Mouse (Mus musculus) CH12.LX (cell line): Measurements from ENCODE around the gene Cbl. TPM values are rescaled to one million over a fixed set of nuclear protein-coding genes. Genes with fewer than 3 reads are reported as not detected.

Experiments used
- DNase-seq: peaks from one replicate; pipeline ENCODE4 v3.0.0-alpha.2; 2013; ENCODE audit errors: extremely low read depth
- H3K27ac ChIP-seq: 2 replicates; pipeline ENCODE4 v1.5.1; 2012; ENCODE audit warnings: low read depth, mild to moderate bottlenecking, control low read depth, moderate library complexity; ENCODE audit not compliant: insufficient read depth
- H3K27me3 ChIP-seq: replicated peaks from 2 replicates; pipeline ENCODE3; 2012; ENCODE audit warnings: inconsistent platforms
- H3K36me3 ChIP-seq, 2 experiments: replicated peaks in 1 of 2; 2 replicates each; pipeline versions ENCODE3 to v1.6.1; 2012; ENCODE audit warnings: inconsistent platforms in 1 of 2, low read length in 1 of 2, mild to moderate bottlenecking in 1 of 2, mixed read lengths in 1 of 2, moderate library complexity in 1 of 2; ENCODE audit not compliant: control insufficient read depth in 1 of 2, insufficient read depth in 1 of 2
- H3K4me1 ChIP-seq, 2 experiments: 2 replicates each; pipeline ENCODE4 v1.6.1; 2012; ENCODE audit warnings: inconsistent platforms in 1 of 2, moderate library complexity in 1 of 2; ENCODE audit not compliant: insufficient read depth in 2 of 2, control insufficient read depth in 1 of 2
- H3K4me2 ChIP-seq: 2 replicates; pipeline ENCODE4 v1.6.1; 2012; ENCODE audit warnings: low read depth, mild to moderate bottlenecking, control low read depth; ENCODE audit not compliant: poor library complexity, insufficient read depth, severe bottlenecking
- H3K4me3 ChIP-seq, 3 experiments: fragments of 150-350 bp in 1 of 3; sonication (generic) in 1 of 3; replicated peaks in 1 of 3; 2 replicates each; pipeline versions ENCODE3 to v1.5.1; 2011 to 2012; ENCODE audit warnings: low read depth in 2 of 3, low read length in 2 of 3, mild to moderate bottlenecking in 2 of 3, moderate library complexity in 2 of 3, control low read depth in 1 of 3, improper control_type of control experiment in 1 of 3, inconsistent platforms in 1 of 3, mixed read lengths in 1 of 3; ENCODE audit not compliant: poor library complexity in 1 of 3
- H3K79me2 ChIP-seq: replicated peaks from 2 replicates; pipeline ENCODE4 v1.6.1; 2012; ENCODE audit warnings: mild to moderate bottlenecking, moderate library complexity; ENCODE audit not compliant: control insufficient read depth, poor library complexity, insufficient read depth, severe bottlenecking; ENCODE audit errors: extremely low read depth
- H3K9ac ChIP-seq: 2 replicates; pipeline ENCODE4 v1.6.1; 2012; ENCODE audit warnings: low read depth, mild to moderate bottlenecking, control low read depth, moderate library complexity; ENCODE audit not compliant: insufficient read depth
- H3K9me3 ChIP-seq: replicated peaks from 2 replicates; pipeline ENCODE3; 2012; ENCODE audit warnings: low read length, inconsistent platforms, mixed read lengths
- BHLHE40 ChIP-seq: IDR thresholded peaks from 2 replicates; pipeline ENCODE4 v1.6.1; 2011; ENCODE audit warnings: mild to moderate bottlenecking, low read depth, low read length, improper control_type of control experiment
- CTCF ChIP-seq, 2 experiments: IDR thresholded peaks in 1 of 2; conservative IDR thresholded peaks in 1 of 2; 2 replicates each; pipeline ENCODE4 v1.5.1; 2011 to 2012; ENCODE audit warnings: low read depth in 2 of 2, low read length in 2 of 2, improper control_type of control experiment in 1 of 2, inconsistent platforms in 1 of 2, mild to moderate bottlenecking in 1 of 2, moderate library complexity in 1 of 2
- E2F4 ChIP-seq: IDR thresholded peaks from 2 replicates; pipeline ENCODE4 v1.6.1; 2011; ENCODE audit warnings: low read depth, low read length, improper control_type of control experiment; ENCODE audit not compliant: insufficient replicate concordance
- ELF1 ChIP-seq: IDR thresholded peaks from 2 replicates; pipeline ENCODE4 v1.6.1; 2014; ENCODE audit warnings: low read depth, mild to moderate bottlenecking, inconsistent platforms, low read length, improper control_type of control experiment
- ETS1 ChIP-seq: conservative IDR thresholded peaks from 2 replicates; pipeline ENCODE4 v1.6.1; 2012; ENCODE audit warnings: low read depth, mild to moderate bottlenecking, inconsistent platforms, low read length, improper control_type of control experiment, moderate library complexity
- GABPA ChIP-seq: IDR thresholded peaks from 2 replicates; pipeline ENCODE4 v1.6.1; 2012; ENCODE audit warnings: low read depth, low read length, improper control_type of control experiment, inconsistent platforms; ENCODE audit not compliant: insufficient replicate concordance
- IRF4 ChIP-seq: IDR thresholded peaks from 2 replicates; pipeline ENCODE4 v1.6.1; 2014; ENCODE audit warnings: low read depth, mild to moderate bottlenecking, inconsistent platforms, low read length, improper control_type of control experiment
- KAT2A ChIP-seq: IDR thresholded peaks from 2 replicates; pipeline ENCODE4 v1.6.1; 2012; ENCODE audit warnings: low read length, improper control_type of control experiment, inconsistent platforms; ENCODE audit not compliant: insufficient replicate concordance
- MEF2A ChIP-seq: IDR thresholded peaks from 2 replicates; pipeline ENCODE4 v1.6.1; 2014; ENCODE audit warnings: low read depth, mild to moderate bottlenecking, inconsistent platforms, low read length, improper control_type of control experiment, borderline replicate concordance
- MYC ChIP-seq: IDR thresholded peaks from 2 replicates; pipeline ENCODE4 v1.6.1; 2011; ENCODE audit warnings: low read depth, mild to moderate bottlenecking, improper control_type of control experiment, low read length
- NELFE ChIP-seq: IDR thresholded peaks from 2 replicates; pipeline ENCODE4 v1.6.1; 2011; ENCODE audit warnings: low read depth, low read length, improper control_type of control experiment
- POLR2A ChIP-seq: IDR thresholded peaks from 2 replicates; pipeline ENCODE4 v1.6.1; 2011; ENCODE audit warnings: low read depth, mild to moderate bottlenecking, improper control_type of control experiment, low read length
- RAD21 ChIP-seq: IDR thresholded peaks from 2 replicates; pipeline ENCODE4 v1.6.1; 2011; ENCODE audit warnings: low read depth, mild to moderate bottlenecking, low read length, improper control_type of control experiment, moderate library complexity
- SIN3A ChIP-seq: IDR thresholded peaks from 2 replicates; pipeline ENCODE4 v1.6.1; 2012; ENCODE audit warnings: low read length, improper control_type of control experiment, inconsistent platforms
- TBP ChIP-seq: conservative IDR thresholded peaks from 2 replicates; pipeline ENCODE4 v1.6.1; 2011; ENCODE audit warnings: low read depth, low read length, improper control_type of control experiment
- USF1 ChIP-seq: IDR thresholded peaks from 2 replicates; pipeline ENCODE4 v1.6.1; 2014; ENCODE audit warnings: low read depth, mild to moderate bottlenecking, inconsistent platforms, low read length, improper control_type of control experiment
- USF2 ChIP-seq: conservative IDR thresholded peaks from 2 replicates; pipeline ENCODE4 v1.6.1; 2011; ENCODE audit warnings: low read depth, low read length, improper control_type of control experiment
- ZMIZ1 ChIP-seq: IDR thresholded peaks from 2 replicates; pipeline ENCODE4 v1.6.1; 2012; ENCODE audit warnings: low read depth, mild to moderate bottlenecking, inconsistent platforms, low read length, improper control_type of control experiment
- dilution Hi-C: fragments of 300-500 bp; cut with MboI; formaldehyde crosslinking; loops from 2 replicates; pipeline ENCODE4 v1.14.3; 2020; ENCODE audit warnings: low sequenced_read_pairs; ENCODE audit not compliant: extremely low pct_unique_long_range_greater_than_20kb, extremely low pct_ligation_motif_present
- in situ Hi-C: fragments of 300-500 bp; cut with MboI; formaldehyde crosslinking; loops from 3 replicates; pipeline ENCODE4 v1.14.3; 2019; ENCODE audit warnings: low sequenced_read_pairs, low pct_ligation_motif_present, low pct_unique_long_range_greater_than_20kb, mixed read lengths
- polyA plus RNA-seq: library from polyadenylated mRNA; unstranded; fragments of >175 nt; gene quantifications from 2 replicates; pipeline ENCODE4 v1.2.1, GENCODE M21; 2012; ENCODE audit warnings: low read depth; ENCODE audit not compliant: insufficient read length
- total RNA-seq, 2 experiments: library from RNA; depleted of rRNA; stranded (reverse); fragments of 300-350 nt in 1 of 2; fragments of >200 nt in 1 of 2; gene quantifications; 2 replicates each; pipeline ENCODE4 v1.2.3; 2012 to 2014

Gene Cbl
- total and polyA plus RNA-seq, 3 experiments, result 8.3 to 39.0 (median 11.9) TPM

DNA sequence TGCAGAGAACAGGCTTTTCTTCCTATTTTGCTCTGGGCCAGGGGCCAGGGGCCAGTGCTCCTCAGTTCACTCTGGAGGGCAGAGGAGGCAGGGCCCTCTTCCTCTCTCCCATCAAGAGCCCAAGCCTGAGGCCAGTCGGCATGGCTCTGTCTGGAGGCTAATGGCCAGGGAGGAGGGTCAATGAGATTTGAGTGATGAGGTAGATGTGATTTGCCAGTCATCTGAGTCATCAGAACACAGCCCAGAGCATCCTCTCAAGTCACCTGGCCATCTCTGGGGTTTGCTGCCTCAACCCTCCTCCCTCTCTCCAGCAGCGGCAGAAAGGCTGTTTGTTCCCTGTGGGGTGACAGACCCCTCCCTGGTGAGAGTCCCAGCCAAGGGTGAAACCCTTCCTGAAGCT is 100.6 kb downstream of the Cbl start:
- H3K27ac ChIP-seq, result no peak overlapping the region
- no peaks in the 10 kb centered on the region for H3K36me3 ChIP-seq
- H3K4me2 ChIP-seq, result no peak overlapping the region
- dilution Hi-C loops, result no loop called here
- no peaks in the 10 kb centered on the region for H3K9me3 ChIP-seq
- no peak for DNase-seq
- peaks cover 70% of the 10 kb centered on the region for H3K27me3 ChIP-seq
- no peak for TF ChIP-seq POLR2A
- H3K4me1 ChIP-seq, result peaks cover 11 to 36% of the 10 kb centered on the region in 2 experiments
- H3K79me2 ChIP-seq, result no peaks in the 10 kb centered on the region
- in situ Hi-C loops, result no loop called here
- no peak overlapping the region for H3K4me3 ChIP-seq
- no peak overlapping the region for H3K9ac ChIP-seq

DNA sequence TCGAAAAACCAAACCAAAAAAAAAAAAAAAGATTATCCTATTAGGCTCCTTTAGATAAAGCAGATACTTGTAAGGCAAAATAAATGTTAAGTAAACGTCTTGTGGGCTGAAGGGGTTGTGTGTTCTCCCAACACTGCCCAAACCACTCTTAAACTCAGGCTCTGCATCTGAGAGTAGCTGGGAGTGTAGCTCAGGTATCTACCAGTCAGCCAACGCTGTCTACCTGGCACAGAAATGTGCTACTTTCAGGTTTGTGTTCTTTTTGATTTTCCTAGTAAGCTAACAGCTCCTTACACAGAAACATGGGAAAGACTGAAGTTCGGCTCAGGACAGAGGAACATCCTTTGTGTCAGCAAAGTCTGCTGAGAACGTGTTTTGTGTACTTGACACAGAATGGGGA is 101.6 kb downstream of the Cbl start:
- Histone ChIP-seq H3K4me1 (peaks cover 11 to 36% of the 10 kb centered on the region in 2 experiments), H3K27me3 (peaks cover 73% of the 10 kb centered on the region)
- TF ChIP-seq KAT2A (no peak), USF2 (no peak)

DNA sequence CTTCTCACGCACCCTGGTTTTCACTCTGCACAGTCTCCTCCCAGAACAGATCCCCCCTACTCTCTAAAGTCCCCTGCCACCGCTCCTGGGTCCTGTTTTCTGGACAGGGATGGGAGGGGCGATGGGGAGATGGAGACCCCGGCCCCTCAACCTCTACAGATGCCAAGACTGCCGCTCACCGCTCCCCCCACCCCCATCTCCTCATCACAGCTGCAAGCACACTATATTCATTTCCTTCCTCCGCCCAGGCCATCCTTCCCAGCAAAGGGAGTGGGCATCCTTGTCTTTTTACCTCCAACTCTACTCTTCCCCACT is 102.6 kb downstream of the Cbl start:
- no peaks in the 10 kb centered on the region for H3K79me2 ChIP-seq
- H3K4me2 ChIP-seq, result no peak overlapping the region
- in situ Hi-C loops, result no loop called here

More for the DNA sequence above, 101.6 kb downstream of the Cbl start:
- dilution Hi-C loops, result no loop called here
- no peak for DNase-seq
- H3K9me3 ChIP-seq, result no peaks in the 10 kb centered on the region
- in situ Hi-C loops, result no loop called here
- no peaks in the 10 kb centered on the region for H3K79me2 ChIP-seq
- H3K27ac ChIP-seq, result no peak overlapping the region
- H3K4me2 ChIP-seq, result no peak overlapping the region
- no peak overlapping the region for H3K4me3 ChIP-seq
- H3K36me3 ChIP-seq, result no peaks in the 10 kb centered on the region
- no peak overlapping the region for H3K9ac ChIP-seq

DNA sequence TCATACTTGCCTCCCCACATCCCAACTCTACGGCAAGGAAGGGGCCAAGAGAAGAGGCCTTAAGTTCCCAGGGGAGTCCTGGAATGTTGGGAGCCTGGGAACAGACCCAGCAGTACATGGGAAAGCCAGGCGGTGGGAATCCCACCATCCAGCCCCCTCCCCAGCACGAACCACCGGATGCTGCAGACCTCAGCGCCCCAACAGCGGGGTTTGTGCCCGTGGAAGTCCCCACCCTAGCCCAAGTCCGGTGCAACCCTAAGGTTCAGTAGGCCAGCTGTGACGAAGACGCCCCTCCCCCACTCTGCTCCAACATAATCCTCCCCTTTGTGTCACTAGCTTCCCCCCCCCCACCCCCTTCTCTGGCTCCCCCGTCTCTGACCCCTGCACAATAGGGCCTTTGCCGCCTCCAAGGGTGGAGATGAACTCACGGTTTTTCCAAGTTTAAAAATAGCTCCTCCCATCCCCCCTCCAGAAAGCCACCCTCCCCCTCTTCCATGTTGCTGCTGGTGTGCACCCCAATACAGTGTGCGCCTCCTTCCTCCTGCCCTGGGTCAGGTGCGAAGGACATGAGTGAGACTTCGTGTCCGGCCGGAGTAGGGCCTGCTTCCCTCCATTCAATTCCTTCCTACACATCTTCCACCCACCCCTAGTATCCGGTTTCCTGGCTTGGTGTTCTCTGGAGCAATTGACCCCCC is 103.1 kb downstream of the Cbl start:
- H3K79me2 ChIP-seq, result no peaks in the 10 kb centered on the region
- H3K36me3 ChIP-seq, result no peaks in the 10 kb centered on the region
- H3K27me3 ChIP-seq, result peaks cover 66% of the 10 kb centered on the region
- H3K9me3 ChIP-seq, result no peaks in the 10 kb centered on the region
- dilution Hi-C loops, result no loop called here
- peak overlapping the region; percentile 48 for H3K4me2 ChIP-seq
- H3K4me1 ChIP-seq, result peaks cover 11 to 46% of the 10 kb centered on the region in 2 experiments
- no peak overlapping the region for H3K9ac ChIP-seq
- peak overlapping the region in 2 of 3 experiments; percentile 41 to 43 for H3K4me3 ChIP-seq
- in situ Hi-C loops, result no loop called here
- no peak for DNase-seq
- no peak overlapping the region for H3K27ac ChIP-seq
- TF ChIP-seq ZMIZ1 (no peak), CTCF (conservative IDR thresholded peaks at IDR 0.05 in 1 of 2, IDR thresholded peaks at IDR 0.05 in 1 of 2; ENCODE audit: low read depth in 2 of 2, low read length in 2 of 2) (no peak), SIN3A (no peak), E2F4 (no peak), BHLHE40 (no peak), ETS1 (no peak), GABPA (no peak), NELFE (no peak), KAT2A (no peak), USF1 (no peak), ELF1 (no peak), MEF2A (no peak), USF2 (no peak), RAD21 (no peak), TBP (no peak), MYC (no peak), IRF4 (no peak)

More for the DNA sequence above, 102.6 kb downstream of the Cbl start:
- peaks cover 69% of the 10 kb centered on the region for H3K27me3 ChIP-seq
- H3K9me3 ChIP-seq, result no peaks in the 10 kb centered on the region
- H3K4me1 ChIP-seq, result peaks cover 11 to 42% of the 10 kb centered on the region in 2 experiments
- H3K9ac ChIP-seq, result no peak overlapping the region
- dilution Hi-C loops, result no loop called here
- no peak for DNase-seq
- H3K4me3 ChIP-seq, result no peak overlapping the region
- H3K27ac ChIP-seq, result no peak overlapping the region
- TF ChIP-seq TBP, result no peak
- H3K36me3 ChIP-seq, result no peaks in the 10 kb centered on the region
